Mouse (Mus musculus): ENCODE results near the gene Tmtc2.

Gene Tmtc2

GRCm38 (mm10) chr10:105548040-105548439 is 26.2 kb downstream of the Tmtc2 start:
- DNase-seq (ENCODE audit: low read depth in 1 of 2, low spot score in 2 of 2) = no peak

- no peak for DNase-seq (ENCODE audit: low read depth in 1 of 2, low spot score in 2 of 2)
These were observed 29.9 kb downstream of the Tmtc2 start for GRCm38 (mm10) chr10:105544004-105545003.

- DNase-seq (ENCODE audit: low read depth in 1 of 2, low spot score in 2 of 2) = no peak
These were observed 32.2 kb downstream of the Tmtc2 start for GRCm38 (mm10) chr10:105542081-105542480.

GRCm38 (mm10) chr10:105539697-105540096 is 34.6 kb downstream of the Tmtc2 start:
- DNase-seq (ENCODE audit: low read depth in 1 of 2, low spot score in 2 of 2) = no peak

- DNase-seq (ENCODE audit: low read depth in 1 of 2, low spot score in 2 of 2) = no peak
These were observed 37.3 kb downstream of the Tmtc2 start for GRCm38 (mm10) chr10:105536910-105537309.

GRCm38 (mm10) chr10:105535848-105536247 is 38.4 kb downstream of the Tmtc2 start:
- DNase-seq (ENCODE audit: low read depth in 1 of 2, low spot score in 2 of 2) = no peak

- DNase-seq (ENCODE audit: low read depth in 1 of 2, low spot score in 2 of 2) = no peak
These were observed 41.5 kb downstream of the Tmtc2 start for GRCm38 (mm10) chr10:105532747-105533146.

- no peak for DNase-seq (ENCODE audit: low read depth in 1 of 2, low spot score in 2 of 2)
These were observed 42.2 kb downstream of the Tmtc2 start for GRCm38 (mm10) chr10:105532019-105532525.

- no peak for DNase-seq (ENCODE audit: low read depth in 1 of 2, low spot score in 2 of 2)
These were observed 43.0 kb downstream of the Tmtc2 start for GRCm38 (mm10) chr10:105531080-105531894.

- no peak for DNase-seq (ENCODE audit: low read depth in 1 of 2, low spot score in 2 of 2)
These were observed 50.7 kb downstream of the Tmtc2 start for GRCm38 (mm10) chr10:105523405-105524088.

- DNase-seq (ENCODE audit: low read depth in 1 of 2, low spot score in 2 of 2) = no peak
These were observed 51.8 kb downstream of the Tmtc2 start for GRCm38 (mm10) chr10:105522431-105522830.

- DNase-seq (ENCODE audit: low read depth in 1 of 2, low spot score in 2 of 2) = no peak
These were observed 55.0 kb downstream of the Tmtc2 start for GRCm38 (mm10) chr10:105519154-105519806.

GRCm38 (mm10) chr10:105518144-105518543 is 56.1 kb downstream of the Tmtc2 start:
- DNase-seq (ENCODE audit: low read depth in 1 of 2, low spot score in 2 of 2) = no peak

- DNase-seq (ENCODE audit: low read depth in 1 of 2, low spot score in 2 of 2) = no peak
These were observed 60.4 kb downstream of the Tmtc2 start for GRCm38 (mm10) chr10:105513777-105514322.

GRCm38 (mm10) chr10:105509896-105510272 is 64.4 kb downstream of the Tmtc2 start:
- no peak for DNase-seq (ENCODE audit: low read depth in 1 of 2, low spot score in 2 of 2)

GRCm38 (mm10) chr10:105509146-105509895 is 64.9 kb downstream of the Tmtc2 start:
- DNase-seq (ENCODE audit: low read depth in 1 of 2, low spot score in 2 of 2) = no peak

- DNase-seq (ENCODE audit: low read depth in 1 of 2, low spot score in 2 of 2) = no peak
These were observed 66.1 kb downstream of the Tmtc2 start for GRCm38 (mm10) chr10:105507982-105508786.

- no peak for DNase-seq (ENCODE audit: low read depth in 1 of 2, low spot score in 2 of 2)
These were observed 68.2 kb downstream of the Tmtc2 start for GRCm38 (mm10) chr10:105506046-105506445.

GRCm38 (mm10) chr10:105504472-105504871 is 69.8 kb downstream of the Tmtc2 start:
- no peak for DNase-seq (ENCODE audit: low read depth in 1 of 2, low spot score in 2 of 2)

Measured in monocyte, adult 2 months (primary cell).